Mouse (Mus musculus): ENCODE results near the gene Rtn4. TPM values are rescaled to one million over a fixed set of nuclear protein-coding genes. Genes with fewer than 3 reads are reported as not detected.

The Rtn4 gene
- total and polyA plus RNA-seq, 3 experiments: 31.1 to 85.3 (median 82.5) TPM

DNA sequence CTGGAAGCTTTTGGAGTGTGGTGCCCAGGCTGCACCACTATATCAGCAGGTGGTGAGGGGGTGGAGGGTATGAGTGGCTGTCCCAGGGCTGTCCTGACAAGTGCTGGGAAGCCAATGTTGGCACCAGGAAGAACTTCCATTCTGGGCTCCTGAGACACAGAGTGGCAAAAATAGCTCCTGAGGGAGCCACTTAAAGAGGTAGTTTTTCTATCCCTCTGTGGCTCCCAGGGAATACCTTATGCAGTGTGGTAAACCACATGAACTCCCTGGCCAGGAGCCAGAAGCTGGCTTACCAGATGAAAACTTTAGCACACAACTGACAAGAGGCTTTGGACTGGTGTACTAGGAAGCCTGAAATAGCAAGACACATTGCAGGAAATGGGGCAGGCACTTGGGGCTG lies 85.2 kb downstream of the Rtn4 start:
- H3K79me2 ChIP-seq (replicated peaks; ENCODE audit: control insufficient read depth, insufficient read depth, low read length): no peaks in the 10 kb centered on the region
- H3K27ac ChIP-seq: peak overlapping the region; percentile 33; the same call in 1 of the 2 replicates
- no peaks in the 10 kb centered on the region for H3K27me3 ChIP-seq (ENCODE audit: control insufficient read depth, insufficient read depth, low read length)
- no peak overlapping the region for H3K9ac ChIP-seq (ENCODE audit: low read depth, low read length)
- intact Hi-C loops (cut with DNase I): loop anchor here (2.0 kb wide), 1 partner anchor 31 kb away; no protein-coding TSS in a partner anchor
- TF ChIP-seq EP300 (IDR thresholded peaks at IDR 0.05; ENCODE audit: insufficient read depth, low read depth, low read length): 0 out of 2 replicates have a peak, but pooled peaks have one; percentile 17
- no peak for TF ChIP-seq POLR2A (IDR thresholded peaks at IDR 0.05; ENCODE audit: insufficient read depth, low read depth, low read length)
- peak; percentile 60 to 85 for DNase-seq
- H3K4me3 ChIP-seq: no peak overlapping the region
- H3K36me3 ChIP-seq (ENCODE audit: control insufficient read depth, insufficient read depth, low read length): no peaks in the 10 kb centered on the region
- no peaks in the 10 kb centered on the region; the same call in 1 of the 2 replicates for H3K4me1 ChIP-seq (ENCODE audit: control insufficient read depth, insufficient read depth, low read length)

DNA sequence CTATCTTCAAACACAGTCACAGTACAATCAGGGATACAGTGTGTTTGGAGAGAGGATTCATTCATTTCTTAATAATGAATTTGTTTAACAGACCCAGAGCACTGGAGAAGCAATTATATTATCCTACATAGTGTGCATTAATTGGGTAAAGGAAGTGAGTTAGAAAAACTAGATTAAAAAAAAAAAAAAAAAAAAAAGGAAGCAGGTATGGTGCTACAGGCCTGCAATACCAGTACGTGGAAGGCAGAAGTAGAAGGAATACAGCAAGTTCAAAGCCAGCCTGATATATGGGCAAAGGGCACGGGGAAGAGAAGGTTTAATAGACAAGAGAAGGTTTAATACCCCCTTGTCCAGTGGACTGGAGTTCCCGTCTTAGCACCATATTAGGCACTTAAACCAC lies 86.2 kb downstream of the Rtn4 start:
- H3K27me3 ChIP-seq (ENCODE audit: control insufficient read depth, insufficient read depth, low read length): no peaks in the 10 kb centered on the region
- TF ChIP-seq CTCF (IDR thresholded peaks at IDR 0.05) (no peak), EP300 (IDR thresholded peaks at IDR 0.05; ENCODE audit: insufficient read depth, low read depth, low read length) (no peak), POLR2A (IDR thresholded peaks at IDR 0.05; ENCODE audit: insufficient read depth, low read depth, low read length) (no peak)
- WGBS: 89% methylated on average over 3 of the region's 3 CpGs
- H3K4me1 ChIP-seq (ENCODE audit: control insufficient read depth, insufficient read depth, low read length): no peaks in the 10 kb centered on the region; the same call in 1 of the 2 replicates
- H3K79me2 ChIP-seq (replicated peaks; ENCODE audit: control insufficient read depth, insufficient read depth, low read length): no peaks in the 10 kb centered on the region
- H3K27ac ChIP-seq: no peak overlapping the region
- no peak for DNase-seq
- intact Hi-C loops (cut with DNase I): loop anchor here (2.0 kb wide), 1 partner anchor 30 kb away; no protein-coding TSS in a partner anchor
- H3K36me3 ChIP-seq (ENCODE audit: control insufficient read depth, insufficient read depth, low read length): no peaks in the 10 kb centered on the region
- no peak overlapping the region for H3K4me3 ChIP-seq
- H3K9ac ChIP-seq (ENCODE audit: low read depth, low read length): no peak overlapping the region

DNA sequence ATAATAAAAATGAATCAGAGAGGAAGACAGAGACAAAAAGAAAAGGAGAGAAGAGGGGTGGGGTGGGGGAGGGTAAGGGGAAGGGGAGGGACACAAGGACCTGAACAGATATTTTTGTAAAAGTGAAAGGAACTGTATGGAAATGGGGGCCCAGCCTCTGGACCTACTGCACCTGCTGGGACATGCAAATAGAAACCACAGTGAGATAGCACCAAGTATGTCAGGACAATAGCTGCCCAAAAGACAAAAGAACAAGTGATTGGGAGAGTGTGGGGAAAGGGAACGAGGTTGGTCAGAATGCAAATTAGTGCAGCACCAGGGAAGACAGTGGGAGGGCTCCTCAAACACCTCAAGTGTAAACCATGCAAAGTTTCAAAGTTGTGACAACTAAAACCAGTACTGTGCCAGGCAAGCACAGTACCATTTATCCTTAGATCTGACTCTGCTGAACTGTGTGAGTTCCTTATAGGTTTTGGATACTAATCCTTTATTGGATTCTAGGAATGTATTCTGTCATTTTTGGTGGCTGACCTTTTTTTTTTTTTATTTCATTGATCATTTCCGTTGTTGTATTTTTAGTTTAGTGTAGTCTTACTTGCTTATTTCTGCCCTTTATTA lies 86.8 kb downstream of the Rtn4 start:
- Histone ChIP-seq H3K79me2 (replicated peaks; ENCODE audit: control insufficient read depth, insufficient read depth, low read length) (no peaks in the 10 kb centered on the region), H3K4me3 (no peak overlapping the region), H3K9ac (ENCODE audit: low read depth, low read length) (no peak overlapping the region), H3K36me3 (ENCODE audit: control insufficient read depth, insufficient read depth, low read length) (no peaks in the 10 kb centered on the region), H3K4me1 (ENCODE audit: control insufficient read depth, insufficient read depth, low read length) (no peaks in the 10 kb centered on the region; the same call in 1 of the 2 replicates), H3K27ac (no peak overlapping the region), H3K27me3 (ENCODE audit: control insufficient read depth, insufficient read depth, low read length) (no peaks in the 10 kb centered on the region)
- no peak for TF ChIP-seq CTCF (IDR thresholded peaks at IDR 0.05)
- no peak for DNase-seq
- WGBS: 77% methylated on average over 2 of the region's 2 CpGs
- intact Hi-C loops (cut with DNase I): loop anchor here (2.0 kb wide), 1 partner anchor 29 kb away; no protein-coding TSS in a partner anchor

DNA sequence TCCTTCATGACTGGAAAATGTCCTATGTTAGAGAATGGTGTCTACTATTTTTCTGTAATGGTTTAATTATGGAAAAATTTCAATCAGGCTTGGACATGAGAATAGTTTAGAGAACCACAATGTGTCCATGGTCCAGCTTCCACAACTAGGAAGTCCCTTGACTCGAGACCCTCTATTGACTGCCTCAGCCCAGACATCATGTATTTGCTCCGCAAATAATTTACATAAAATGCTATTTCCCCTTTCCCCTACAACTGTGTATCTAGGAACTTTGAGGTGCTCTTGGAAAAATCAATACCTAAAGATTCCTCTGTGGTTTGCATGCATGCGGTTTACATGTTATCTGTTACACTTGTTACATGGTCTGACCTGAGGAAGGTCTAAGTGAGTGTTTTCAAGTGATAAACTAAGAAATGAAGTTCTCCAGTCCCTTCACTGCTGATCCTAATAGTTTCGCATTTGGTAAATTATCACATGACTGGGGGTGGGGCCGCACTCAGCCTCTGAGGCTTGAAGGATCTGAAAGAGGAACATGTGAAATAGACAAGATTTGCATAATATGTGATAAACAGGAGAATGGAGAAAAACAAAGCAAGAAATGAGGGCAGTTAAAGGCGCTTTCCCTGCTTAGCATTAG lies 94.0 kb downstream of the Rtn4 start:
- intact Hi-C loops (cut with DNase I): no loop called here
- no peak for TF ChIP-seq EP300 (IDR thresholded peaks at IDR 0.05; ENCODE audit: insufficient read depth, low read depth, low read length)
- no peak for TF ChIP-seq CTCF (IDR thresholded peaks at IDR 0.05)
- TF ChIP-seq POLR2A (IDR thresholded peaks at IDR 0.05; ENCODE audit: insufficient read depth, low read depth, low read length): no peak
- H3K9ac ChIP-seq (ENCODE audit: low read depth, low read length): no peak overlapping the region
- H3K36me3 ChIP-seq (ENCODE audit: control insufficient read depth, insufficient read depth, low read length): no peaks in the 10 kb centered on the region
- H3K4me1 ChIP-seq (ENCODE audit: control insufficient read depth, insufficient read depth, low read length): no peaks in the 10 kb centered on the region
- H3K27ac ChIP-seq: no peak overlapping the region
- no peak overlapping the region for H3K4me3 ChIP-seq
- H3K27me3 ChIP-seq (ENCODE audit: control insufficient read depth, insufficient read depth, low read length): no peaks in the 10 kb centered on the region
- DNase-seq: peak in 1 of 2 experiments; percentile 44
- H3K79me2 ChIP-seq (replicated peaks; ENCODE audit: control insufficient read depth, insufficient read depth, low read length): no peaks in the 10 kb centered on the region
- 84% methylated on average over 6 of the region's 6 CpGs for WGBS

DNA sequence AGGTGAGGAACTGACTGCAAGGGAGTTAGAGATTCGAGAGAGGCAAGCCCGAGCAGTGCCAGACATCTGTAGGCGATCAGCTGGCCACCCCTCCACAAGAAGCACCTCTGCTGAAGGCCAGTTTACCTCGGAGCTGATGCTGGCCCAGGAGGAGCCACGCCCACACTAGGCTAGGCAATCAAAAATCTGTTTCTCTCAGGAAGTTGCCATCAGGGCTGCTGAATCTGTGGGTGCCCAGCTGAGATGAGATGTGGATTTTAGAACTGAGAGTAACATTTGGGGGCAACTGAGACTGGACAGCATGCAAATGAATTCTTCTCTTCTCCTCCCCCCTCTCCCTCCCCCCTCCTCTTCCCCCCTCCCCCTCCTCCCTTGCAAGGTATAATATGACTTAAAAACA lies 94.7 kb downstream of the Rtn4 start:
- H3K36me3 ChIP-seq (ENCODE audit: control insufficient read depth, insufficient read depth, low read length): no peaks in the 10 kb centered on the region
- H3K27me3 ChIP-seq (ENCODE audit: control insufficient read depth, insufficient read depth, low read length): no peaks in the 10 kb centered on the region
- no peaks in the 10 kb centered on the region for H3K4me1 ChIP-seq (ENCODE audit: control insufficient read depth, insufficient read depth, low read length)
- intact Hi-C loops (cut with DNase I): no loop called here
- no peak overlapping the region for H3K9ac ChIP-seq (ENCODE audit: low read depth, low read length)
- no peaks in the 10 kb centered on the region for H3K79me2 ChIP-seq (replicated peaks; ENCODE audit: control insufficient read depth, insufficient read depth, low read length)
- 38% methylated on average over 5 of the region's 5 CpGs for WGBS
- TF ChIP-seq CTCF (IDR thresholded peaks at IDR 0.05) (no peak), POLR2A (IDR thresholded peaks at IDR 0.05; ENCODE audit: insufficient read depth, low read depth, low read length) (no peak), EP300 (IDR thresholded peaks at IDR 0.05; ENCODE audit: insufficient read depth, low read depth, low read length) (no peak)
- H3K27ac ChIP-seq: no peak overlapping the region
- H3K4me3 ChIP-seq: no peak overlapping the region
- DNase-seq: no peak

DNA sequence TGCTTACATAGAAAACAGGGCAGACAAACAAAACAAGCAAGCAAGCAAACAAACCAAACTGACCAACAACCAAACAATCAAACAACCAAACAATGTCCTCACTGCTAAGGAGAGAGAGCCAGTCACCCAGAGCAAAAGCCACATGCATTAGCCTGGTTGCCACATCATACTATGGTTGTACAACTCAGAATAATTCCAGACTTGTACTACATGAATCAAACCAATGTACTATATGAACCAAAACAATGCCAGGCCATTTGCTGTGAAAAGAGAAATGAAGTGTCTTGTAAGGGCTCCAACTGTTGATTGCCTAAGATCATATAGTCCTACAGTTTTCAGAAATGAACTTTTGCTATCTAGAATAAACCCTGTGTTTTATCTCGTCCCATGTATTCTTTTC lies 95.8 kb downstream of the Rtn4 start:
- no peak for TF ChIP-seq POLR2A (IDR thresholded peaks at IDR 0.05; ENCODE audit: insufficient read depth, low read depth, low read length)
- no peaks in the 10 kb centered on the region for H3K79me2 ChIP-seq (replicated peaks; ENCODE audit: control insufficient read depth, insufficient read depth, low read length)
- H3K27ac ChIP-seq: no peak overlapping the region
- intact Hi-C loops (cut with DNase I): no loop called here
- H3K36me3 ChIP-seq (ENCODE audit: control insufficient read depth, insufficient read depth, low read length): no peaks in the 10 kb centered on the region
- WGBS: 58% methylated on average over 1 of the region's 1 CpGs
- H3K4me1 ChIP-seq (ENCODE audit: control insufficient read depth, insufficient read depth, low read length): no peaks in the 10 kb centered on the region
- DNase-seq: no peak
- no peak overlapping the region for H3K9ac ChIP-seq (ENCODE audit: low read depth, low read length)
- no peak overlapping the region for H3K4me3 ChIP-seq
- no peaks in the 10 kb centered on the region for H3K27me3 ChIP-seq (ENCODE audit: control insufficient read depth, insufficient read depth, low read length)

Data from heart, adult 2 months (tissue).